Mouse (Mus musculus): ENCODE measurements at regions not wholly inside any gene's neighbourhood (a gene's known extent, or its start where the extent isn't known, plus 50 kb on each side); places are given as distances from the start of the nearest gene placed in this dataset.

GRCm38 (mm10) chr2:10670423-10671298, 300.4 kb downstream of the Sfmbt2 start:
- TF ChIP-seq POLR2A (IDR thresholded peaks at IDR 0.05; ENCODE audit: insufficient read length, low read depth): no peak
- TF ChIP-seq CEBPB (IDR thresholded peaks at IDR 0.05; ENCODE audit: insufficient read depth, poor library complexity, severe bottlenecking): no peak
- no peak for TF ChIP-seq USF1 (IDR thresholded peaks at IDR 0.05; ENCODE audit: low read depth)
